Mouse (Mus musculus): ENCODE measurements around the gene Tbx15. TPM values are rescaled to one million over a fixed set of nuclear protein-coding genes. Genes with fewer than 3 reads are reported as not detected.
A peak's percentile ranks its signal among the peaks of the same experiment; 100 is the strongest.

Gene Tbx15
- polyA plus RNA-seq (2017; shearing (Covaris generic)) = not detected

DNA sequence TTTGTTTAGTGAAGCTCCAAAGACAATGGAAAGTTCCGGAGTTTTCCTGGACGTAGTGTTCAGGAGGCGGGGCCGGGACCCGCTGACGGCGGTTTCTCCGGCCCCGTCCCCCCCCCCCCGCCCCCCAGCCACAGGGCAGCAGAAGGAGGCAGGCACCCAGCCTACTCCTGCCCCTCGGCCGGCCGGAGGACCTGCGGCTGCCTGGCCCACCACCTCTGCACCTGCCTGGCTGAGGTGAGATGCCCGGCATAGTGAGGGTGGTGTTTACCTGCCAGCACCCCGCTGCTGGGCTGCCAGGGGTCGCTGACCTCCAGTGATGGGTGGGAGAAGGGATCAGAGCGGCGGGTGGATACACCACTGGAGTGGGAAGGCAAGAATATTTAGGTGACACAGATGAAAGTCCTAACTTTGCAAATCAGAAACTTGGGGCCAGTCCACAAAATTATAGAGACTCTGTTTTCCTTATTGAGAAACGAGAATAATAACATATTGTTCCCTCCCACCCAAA is at the start of gene Tbx15:
Gene Tbx15 (plus strand): TSS at position 169 of the 508 bp plus-strand sequence.
- peak; percentile 16 for ATAC-seq

DNA sequence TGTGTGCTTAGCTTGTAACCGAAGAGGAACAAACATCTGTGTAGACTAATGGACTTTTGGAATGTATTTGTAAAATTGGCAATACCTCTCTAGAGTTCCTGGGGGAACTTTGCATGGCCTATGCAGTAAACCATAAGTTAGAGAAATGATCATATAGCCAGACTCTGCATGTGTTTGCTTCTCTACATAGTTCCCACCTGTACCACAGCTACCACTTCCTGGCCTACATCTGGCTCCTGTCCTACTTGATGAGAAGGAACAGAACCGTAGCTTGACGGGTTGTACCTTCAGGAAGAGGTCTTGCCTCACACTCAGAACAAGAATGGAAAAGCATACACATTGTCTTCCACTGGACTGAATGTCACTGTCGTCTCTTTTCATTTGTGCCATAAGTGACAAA is 46.6 kb upstream of the Tbx15 start:
- no peak for ATAC-seq

DNA sequence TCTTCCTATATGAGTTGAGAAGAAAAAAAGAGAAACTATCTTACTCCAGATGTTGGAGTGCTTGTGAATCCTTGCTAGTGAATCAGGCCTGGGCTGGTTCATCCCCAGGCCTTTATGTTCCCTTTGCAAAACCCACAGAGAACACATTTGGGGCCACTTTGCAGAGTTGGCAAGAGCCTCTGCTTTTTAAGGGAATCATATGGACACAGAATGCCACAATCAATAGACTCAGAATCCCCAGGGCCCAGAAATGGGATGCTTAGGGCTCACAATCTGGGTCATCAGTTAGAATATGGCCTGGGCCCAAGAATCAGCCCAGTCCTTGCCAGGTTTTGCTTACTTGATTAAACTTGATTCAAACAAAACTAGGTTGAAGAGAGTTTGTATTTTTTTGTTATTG is 36.9 kb upstream of the Tbx15 start:
- no peak for ATAC-seq

DNA sequence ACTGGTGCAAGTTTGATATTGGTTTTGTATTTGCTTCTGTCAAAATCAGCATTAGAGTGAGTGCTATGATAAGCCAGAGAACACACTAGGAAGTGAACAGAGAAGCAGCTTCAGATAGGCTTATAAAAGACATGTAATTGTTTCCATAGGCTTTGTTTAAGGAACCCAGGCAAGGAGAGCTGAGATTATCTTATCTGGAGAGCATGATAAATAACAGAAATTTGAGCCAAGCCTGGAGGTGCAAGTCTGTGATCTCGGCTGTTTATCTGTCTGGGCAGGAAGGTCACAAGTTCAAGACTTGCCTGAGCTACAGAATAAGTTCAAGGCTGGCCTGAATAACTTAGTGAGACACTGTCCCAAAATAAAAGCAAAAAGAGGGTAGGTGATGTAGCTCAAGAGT is 31.8 kb upstream of the Tbx15 start:
- no peak for ATAC-seq

DNA sequence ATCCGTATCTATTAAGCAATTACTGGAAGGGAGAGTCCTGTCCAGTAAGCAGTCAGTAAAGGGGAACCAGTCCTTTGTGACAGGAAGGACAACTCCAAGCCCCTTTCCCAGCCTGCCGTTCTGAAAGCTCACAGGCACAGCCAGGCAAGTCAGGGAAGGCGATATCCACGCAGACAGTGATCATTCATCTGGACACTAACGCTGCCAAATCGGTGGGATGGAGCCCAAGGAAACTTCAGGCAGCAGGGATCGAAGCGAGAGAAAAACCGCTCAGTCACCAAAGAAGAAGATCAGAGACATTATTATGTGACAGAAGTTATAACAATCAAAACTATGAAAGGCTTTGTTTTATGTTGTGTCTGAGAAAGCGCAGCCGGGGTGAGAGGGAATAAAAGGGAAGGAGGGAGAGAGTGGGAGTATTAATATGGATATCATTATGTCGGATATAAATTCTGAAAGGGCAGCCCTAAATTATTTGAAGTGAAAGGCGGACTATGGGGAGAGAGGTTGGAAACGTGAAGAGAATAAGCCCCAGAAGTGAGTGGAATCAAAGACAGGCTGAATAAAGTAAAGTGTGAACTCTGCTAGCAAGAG is 29.0 kb upstream of the Tbx15 start:
- no peak for ATAC-seq

DNA sequence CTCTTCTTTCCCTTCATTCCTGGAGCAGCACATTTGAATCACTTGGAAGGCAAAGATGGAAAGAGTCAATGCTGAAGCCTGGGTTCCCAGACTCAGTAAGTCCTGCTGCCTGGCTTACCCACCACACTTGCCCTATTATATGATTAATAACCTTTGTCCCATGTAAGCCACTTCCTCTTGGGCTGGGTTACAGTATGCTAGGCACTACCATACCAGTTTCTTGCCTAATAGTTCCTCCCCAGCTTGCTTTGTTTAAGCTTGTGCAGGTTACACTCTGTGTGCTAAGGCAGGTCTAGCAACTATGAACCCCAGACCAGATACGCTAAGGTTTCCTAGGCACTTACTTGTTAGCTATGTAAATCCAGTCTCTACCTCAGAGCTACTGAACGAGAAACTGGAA is 12.4 kb upstream of the Tbx15 start:
- ATAC-seq = no peak

DNA sequence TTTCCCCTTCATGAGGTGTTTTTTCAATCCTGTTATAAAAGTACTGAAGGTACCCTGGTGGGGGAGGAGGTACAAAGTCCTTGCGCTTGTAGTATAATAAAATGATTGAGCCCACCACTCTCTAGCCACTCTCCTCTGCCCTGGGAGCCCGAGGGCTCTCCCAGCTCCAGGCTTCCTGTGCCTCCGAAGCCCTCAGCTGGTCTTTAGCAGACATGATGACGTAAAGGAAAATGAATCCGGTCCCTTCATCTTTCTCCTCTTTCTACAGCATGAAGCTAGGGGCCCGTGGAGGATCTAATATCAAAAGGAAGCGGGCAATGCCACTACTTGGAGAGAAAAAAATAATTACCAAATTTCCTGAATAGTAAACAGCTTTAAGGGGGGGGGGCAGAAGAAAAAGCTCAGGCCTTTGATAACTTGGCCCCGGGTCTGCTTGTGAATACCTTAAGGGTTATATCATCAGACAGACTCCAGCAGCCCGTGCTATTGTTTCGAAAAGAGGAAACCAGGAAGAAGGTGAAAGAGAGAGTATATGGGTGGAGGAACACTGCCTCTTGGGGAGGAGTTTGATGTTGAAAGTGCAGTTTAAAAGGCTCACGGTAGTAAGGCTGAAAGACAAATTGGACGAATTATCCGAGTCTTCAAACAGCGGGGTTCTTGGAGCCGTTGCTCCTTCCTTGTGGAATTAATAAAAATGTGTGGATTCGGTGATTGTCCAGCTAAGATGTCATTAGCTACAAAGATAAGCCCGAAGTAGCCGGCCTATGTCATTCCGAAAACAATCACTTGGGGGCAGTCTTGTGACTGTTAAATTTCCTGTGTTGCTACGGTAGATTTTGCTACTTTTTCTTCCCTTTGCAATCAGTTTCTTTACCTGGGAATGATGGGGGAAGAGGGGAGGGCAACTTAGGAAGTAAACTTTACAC is 6.5 kb upstream of the Tbx15 start:
- peak; percentile 70 for ATAC-seq

DNA sequence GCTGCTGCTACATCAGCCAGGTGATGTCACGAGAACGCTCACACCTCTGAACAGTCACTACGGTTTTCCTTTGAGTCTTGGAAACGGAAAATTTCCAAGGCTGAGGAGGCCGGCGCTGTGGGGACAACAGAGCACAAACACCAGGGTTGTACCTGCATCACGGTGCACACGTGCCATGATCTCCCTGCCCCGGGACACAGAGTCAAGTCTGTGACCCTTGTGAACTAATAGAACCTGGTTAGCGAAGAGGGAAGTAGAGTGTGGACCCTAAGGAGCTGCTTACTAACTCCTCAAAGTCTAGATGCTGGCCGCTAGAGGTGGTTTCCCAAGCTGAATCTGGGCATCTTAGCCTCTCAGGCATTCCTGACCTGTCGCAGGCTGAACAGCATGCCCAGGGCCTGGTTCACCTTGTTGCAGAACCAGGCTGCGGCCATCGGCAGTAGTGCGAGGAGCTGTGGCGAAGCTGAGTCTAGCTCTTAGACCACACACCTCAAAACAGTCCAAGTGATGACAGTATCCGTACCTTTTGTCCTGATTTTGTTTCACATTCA is 5.8 kb upstream of the Tbx15 start:
- ATAC-seq = peak; percentile 14

DNA sequence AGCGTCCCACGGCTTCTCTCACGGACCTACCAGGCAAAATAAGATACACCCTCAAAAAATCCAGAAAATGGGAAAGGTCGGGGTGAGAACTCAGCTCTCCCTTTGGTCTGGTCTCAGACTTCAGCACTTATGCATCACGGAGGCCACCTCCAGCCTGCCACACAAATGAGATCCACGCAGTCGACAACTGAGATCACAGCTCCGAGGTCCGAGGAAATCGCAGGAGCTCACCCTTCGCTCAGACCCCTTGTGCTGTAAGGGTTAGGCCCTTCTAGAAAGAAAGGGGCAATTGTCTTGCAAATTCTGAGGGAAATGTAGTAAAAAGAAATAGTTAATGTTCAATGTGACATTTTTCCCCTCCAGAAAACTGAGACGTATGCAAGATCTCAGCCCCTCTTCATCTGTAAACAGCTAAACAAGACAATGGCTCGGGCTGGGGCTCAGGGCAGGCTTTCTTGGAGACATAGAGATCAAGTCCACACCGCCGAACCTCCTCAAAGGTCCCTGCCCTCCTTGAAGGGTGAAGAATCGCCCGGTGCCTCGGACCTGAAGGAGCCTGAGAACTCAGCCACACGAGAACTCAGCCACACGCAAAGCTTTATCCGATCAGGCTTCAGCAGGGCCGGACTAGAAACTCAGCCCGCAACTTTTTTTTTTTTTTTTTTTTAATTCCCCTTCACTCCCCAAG is 4.9 kb upstream of the Tbx15 start:
- ATAC-seq = no peak

DNA sequence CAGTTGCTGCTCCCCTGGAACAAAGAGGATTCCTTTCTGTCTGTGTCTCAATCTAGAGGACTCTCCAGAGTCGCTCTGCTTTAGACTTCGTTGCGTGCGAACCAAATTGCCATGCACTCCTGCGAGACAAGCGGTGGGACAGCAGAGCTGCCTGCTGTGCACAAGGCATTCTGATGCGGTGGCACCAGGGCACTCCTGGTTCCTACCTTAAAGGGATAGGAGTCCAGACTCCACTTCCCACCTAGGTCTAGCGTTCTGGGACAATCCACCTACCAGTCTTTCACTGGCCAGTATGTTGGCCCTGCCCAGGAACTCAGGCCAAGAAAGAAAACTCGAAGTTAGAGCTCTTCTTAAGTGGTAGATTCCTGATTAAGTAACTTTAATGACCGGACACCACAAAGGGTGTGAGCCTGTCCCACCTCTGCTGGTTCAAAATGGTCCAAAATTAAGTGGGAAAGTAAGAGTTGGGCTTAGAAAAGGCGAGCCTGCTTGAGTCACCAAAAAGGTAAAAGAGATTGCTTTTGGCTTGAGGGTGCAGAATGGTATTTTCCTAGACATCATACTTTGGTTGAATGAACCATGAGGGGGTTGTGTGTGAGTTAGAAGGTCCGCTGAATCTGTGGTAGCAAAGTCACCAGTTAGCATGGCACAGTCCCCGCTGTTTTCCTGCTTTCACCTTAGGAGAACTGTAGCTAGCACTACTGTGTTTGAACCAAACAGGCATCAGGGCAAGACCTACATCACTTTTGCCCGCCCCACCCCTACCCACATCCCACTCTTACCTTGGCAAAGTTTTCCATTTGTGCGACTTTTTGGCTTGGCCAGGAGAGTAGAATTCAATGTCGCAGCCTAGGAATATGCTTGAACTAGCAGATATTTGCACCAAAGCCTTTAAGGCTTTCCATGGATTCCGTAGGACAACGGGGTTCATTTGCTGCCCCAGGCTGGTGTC is 4.1 kb upstream of the Tbx15 start:
- ATAC-seq = no peak

DNA sequence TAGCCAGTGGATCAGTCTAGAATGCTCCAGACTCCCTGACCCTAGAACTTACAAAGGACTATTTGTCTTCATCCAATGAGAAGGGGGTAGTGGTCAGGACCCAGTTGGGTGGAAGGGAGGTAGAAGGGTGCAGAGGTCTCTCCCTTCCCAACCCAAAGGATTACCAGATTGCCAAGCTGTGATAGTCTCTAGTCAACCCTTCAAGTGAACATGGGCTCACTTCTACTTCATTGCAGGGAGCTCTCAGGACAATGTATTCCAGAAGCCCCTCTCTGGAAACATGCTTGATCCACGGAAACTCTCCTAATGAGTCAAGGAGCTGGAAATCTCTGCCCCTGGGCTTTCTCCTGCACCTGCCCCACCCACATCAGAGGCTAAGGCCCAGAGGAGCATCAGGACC is 1.5 kb upstream of the Tbx15 start:
- ATAC-seq = no peak

DNA sequence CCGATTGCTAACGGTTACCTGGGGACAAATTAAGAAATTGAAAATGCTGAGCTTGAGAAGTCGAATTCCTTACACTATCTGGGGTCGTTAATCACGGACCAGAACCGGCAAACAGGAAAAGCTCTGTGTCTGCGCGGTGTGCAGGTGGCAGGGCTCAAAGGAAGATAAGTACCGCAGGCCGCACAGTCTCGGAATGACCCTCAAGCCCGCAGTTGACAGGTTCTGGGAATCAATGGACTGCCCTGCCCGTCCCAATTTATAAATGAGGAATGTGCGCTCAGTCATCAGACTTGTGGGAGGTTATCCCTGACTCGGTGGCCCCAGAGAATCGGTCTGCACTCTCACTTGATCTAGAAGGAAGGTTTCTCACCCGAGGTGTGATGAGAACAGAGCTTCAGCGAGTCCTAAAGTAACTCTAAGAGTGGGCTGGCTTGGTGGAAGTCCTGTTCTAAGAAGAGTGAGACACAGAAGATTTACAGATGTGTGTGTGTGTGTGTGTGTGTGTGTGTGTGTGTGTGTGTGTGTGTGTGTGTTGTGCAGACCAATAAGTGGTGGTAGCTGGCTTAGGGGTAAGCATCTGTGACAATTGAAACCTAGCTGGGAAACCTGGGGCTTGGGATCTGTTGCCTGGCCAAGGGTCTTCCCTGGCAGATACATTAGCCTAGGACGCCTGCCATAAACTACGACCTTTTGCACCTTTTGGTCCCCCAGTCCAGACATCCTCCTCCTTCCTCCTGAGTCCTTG is 708 bp upstream of the Tbx15 start:
- no peak for ATAC-seq

DNA sequence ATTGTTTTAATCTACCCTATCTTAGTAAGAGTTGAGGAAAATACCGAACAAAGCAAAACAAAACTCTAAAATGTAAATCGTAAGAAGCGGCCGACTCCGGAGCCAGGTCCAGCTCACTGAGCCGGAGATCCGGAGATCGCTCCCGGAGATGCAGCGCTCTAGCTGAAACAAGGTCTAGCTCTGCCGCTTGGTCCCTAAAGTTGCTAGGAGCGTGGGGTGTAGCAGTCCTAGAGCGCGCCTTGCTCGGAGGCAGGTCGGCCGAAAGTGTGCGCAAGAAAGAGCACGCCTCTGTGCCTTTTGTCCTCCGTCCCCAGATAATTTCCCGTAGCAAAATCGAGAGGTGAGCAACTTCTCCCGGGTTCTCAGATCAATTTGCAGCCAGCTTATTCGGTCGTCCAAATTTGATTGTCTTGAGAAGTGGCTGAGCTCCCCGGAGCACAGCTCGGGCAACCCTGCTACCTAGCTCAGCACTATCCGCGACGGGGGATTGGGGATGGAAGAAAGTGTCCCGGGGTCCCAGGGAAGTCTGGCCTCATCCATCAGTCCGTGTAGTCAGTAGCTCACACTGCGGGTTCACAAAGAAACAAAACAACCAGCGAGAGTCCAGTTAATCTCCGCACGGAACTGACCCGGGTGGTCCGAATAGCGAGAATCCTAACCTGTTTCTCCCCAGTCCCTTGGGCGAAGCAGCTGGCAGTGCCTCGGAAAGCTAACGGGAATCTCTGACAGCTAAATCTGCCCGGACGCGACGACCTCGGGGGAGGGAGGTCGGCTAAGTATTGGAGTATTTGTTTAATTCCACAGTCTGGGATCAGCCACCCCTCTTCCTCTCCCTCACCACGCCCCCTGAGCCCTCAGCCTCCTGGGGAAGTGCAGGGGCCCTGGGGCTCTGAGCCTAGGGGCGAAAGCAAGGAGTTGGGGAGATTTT is 894 bp downstream of the Tbx15 start:
- ATAC-seq = no peak

DNA sequence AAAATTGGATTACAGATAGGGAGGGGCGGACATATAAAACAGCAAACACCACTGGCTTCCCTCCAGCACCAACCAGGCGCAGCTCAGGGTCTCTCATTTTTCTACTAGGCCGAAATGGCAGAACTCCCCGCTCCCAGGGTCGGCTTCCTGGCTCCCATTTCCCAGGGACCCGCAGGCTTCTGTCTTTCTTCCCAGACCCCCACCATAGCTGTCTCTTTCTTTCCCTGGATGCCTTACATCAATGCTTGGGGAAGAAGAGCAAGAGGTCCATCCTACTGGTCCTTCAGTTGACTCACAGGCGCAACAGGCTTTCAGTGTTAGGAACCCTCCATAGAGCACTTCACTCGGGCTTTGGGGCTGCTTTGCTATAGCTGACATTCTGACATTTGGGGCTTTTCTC is 2.3 kb downstream of the Tbx15 start:
- no peak for ATAC-seq

DNA sequence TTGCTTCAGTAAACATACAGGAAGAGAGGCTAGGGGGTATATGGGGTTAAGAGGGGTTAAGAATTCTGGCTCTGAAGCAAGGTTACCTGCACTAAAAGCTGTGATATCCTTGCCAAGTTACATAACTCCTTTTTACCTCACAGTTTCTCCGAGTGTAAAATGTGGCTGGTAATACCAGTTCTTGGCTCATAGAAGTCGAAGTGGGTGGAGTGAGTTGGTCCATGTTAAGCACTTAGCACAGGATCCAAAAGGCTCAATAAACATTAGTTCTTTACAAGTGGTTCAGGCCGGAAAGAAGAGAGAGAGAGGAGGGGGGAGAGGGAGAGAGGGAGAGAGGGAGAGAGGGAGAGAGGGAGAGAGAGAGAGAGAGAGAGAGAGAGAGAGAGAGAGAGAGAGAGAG is 5.2 kb downstream of the Tbx15 start:
- no peak for ATAC-seq

DNA sequence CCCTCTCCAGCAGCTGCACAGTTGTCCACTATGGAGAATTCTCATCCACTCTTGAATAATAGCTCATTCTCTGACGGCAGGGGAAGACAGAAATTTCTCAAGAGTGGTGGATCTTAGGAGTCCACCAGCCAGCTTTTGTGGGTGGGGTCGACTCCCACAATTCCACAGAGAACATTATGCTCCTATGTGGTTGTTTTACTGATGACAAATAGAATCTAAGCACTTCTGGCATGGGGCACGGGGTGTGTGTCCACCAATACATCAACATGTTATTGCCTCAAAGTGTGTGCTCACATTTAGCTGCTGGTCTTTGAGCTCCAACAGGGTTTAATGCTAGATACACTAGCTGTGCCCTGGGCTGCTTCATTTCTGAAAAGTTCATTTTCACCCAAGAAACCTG is 6.4 kb downstream of the Tbx15 start:
- ATAC-seq = no peak

DNA sequence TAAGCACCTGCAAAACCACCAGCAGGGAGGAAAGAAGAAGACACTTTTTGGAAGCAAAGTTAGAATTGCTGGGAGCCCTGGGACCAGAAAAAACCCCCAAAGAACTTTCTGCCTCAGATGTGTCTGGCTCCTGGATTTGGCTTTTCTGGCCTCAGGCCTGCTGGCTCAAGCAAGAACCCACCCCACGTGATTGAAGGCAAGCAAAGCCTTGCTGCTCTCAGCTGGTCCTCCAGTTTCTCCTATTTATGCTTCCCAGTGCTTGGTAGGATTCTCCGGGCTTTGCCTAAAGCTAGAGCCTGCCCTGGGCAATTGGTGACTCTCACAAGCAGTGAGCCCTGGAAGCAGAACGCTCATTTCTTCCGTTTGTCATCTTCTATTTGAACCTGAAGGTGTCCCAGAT is 7.4 kb downstream of the Tbx15 start:
- ATAC-seq = no peak

DNA sequence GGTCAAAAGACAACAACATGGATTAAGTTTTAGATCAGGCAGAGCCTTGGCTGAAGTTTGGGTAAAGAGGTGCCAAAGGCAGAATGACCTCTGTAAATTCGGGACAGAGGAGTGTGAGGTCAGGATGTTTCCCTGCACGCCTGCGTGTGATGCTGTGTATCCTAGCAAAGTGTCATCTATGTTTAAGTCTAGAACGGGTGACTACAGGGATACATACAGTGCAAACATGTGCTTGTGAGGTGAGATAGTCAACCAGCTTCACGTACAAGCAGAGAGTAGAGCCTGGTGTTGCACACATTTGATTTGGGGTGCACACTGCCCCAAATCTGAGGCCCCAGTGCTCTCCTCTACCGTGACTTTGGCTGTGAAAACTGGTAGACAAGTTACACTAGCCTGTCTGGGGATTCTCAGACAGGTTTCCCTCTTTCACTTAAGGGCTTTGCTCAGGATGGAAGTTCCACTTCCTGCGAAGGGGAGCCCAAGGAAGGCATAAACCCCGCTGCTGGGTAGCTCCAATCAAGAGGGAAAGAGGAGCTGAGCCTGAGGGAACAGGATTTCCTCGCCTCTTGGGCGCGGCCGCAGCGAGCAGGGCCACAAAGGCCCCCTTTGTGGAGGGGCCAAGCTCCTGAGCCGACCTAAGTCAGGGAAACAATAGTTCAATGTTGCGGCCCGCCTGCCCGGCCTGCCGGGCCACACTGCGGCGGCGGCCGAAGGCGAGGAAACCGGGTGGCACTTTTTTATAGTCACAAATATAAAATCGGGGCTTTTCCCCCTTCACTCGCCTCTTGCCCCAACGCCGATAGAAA is 8.0 kb downstream of the Tbx15 start:
- no peak for ATAC-seq
